Mouse (Mus musculus): ENCODE results near the gene Btk. TPM values are rescaled to one million over a fixed set of nuclear protein-coding genes. Genes with fewer than 3 reads are reported as not detected.
"Not testable (repeated sequence)": the region's sequence is repeated elsewhere in the genome, so short reads cannot be mapped to it uniquely, and the experiment has no call there.

Btk gene
- total RNA-seq, 2 experiments from 2014 or later = 0.87 to 0.91 TPM

GRCm38 (mm10) chrX:134582270-134582669, 1.1 kb downstream of the Btk start:
- no peak for DNase-seq (ENCODE audit: extremely low spot score in 1 of 2, low spot score in 1 of 2)

GRCm38 (mm10) chrX:134580528-134581305, 2.7 kb downstream of the Btk start:
- DNase-seq (ENCODE audit: extremely low spot score in 1 of 2, low spot score in 1 of 2) = no peak

- no peak for DNase-seq (ENCODE audit: extremely low spot score in 1 of 2, low spot score in 1 of 2)
These were observed 5.5 kb downstream of the Btk start for GRCm38 (mm10) chrX:134577896-134578295.

GRCm38 (mm10) chrX:134566536-134567222, 16.7 kb downstream of the Btk start:
- DNase-seq (ENCODE audit: extremely low spot score in 1 of 2, low spot score in 1 of 2) = no peak

GRCm38 (mm10) chrX:134564326-134564725, 19.0 kb downstream of the Btk start:
- no peak for DNase-seq (ENCODE audit: extremely low spot score in 1 of 2, low spot score in 1 of 2)

- DNase-seq (ENCODE audit: extremely low spot score in 1 of 2, low spot score in 1 of 2) = no peak
These were observed 28.9 kb downstream of the Btk start for GRCm38 (mm10) chrX:134554425-134554824.

GRCm38 (mm10) chrX:134553326-134553725, 30.0 kb downstream of the Btk start:
- DNase-seq (ENCODE audit: extremely low spot score in 1 of 2, low spot score in 1 of 2) = no peak

- DNase-seq (ENCODE audit: extremely low spot score in 1 of 2, low spot score in 1 of 2) = peak in 1 of 2 experiments; percentile 33
These were observed 32.5 kb downstream of the Btk start for GRCm38 (mm10) chrX:134550903-134551302.

- DNase-seq (ENCODE audit: extremely low spot score in 1 of 2, low spot score in 1 of 2) = no peak
These were observed 36.0 kb downstream of the Btk start for GRCm38 (mm10) chrX:134547330-134547729.

GRCm38 (mm10) chrX:134541955-134542308, 41.4 kb downstream of the Btk start:
- no peak for DNase-seq (ENCODE audit: extremely low spot score in 1 of 2, low spot score in 1 of 2)

GRCm38 (mm10) chrX:134541145-134541954, 42.0 kb downstream of the Btk start, which contains the start of gene Timm8a1:
Gene Timm8a1, minus strand, starts transcription at chrX:134541865.
- peak; percentile 14 to 18 for DNase-seq (ENCODE audit: extremely low spot score in 1 of 2, low spot score in 1 of 2)

- DNase-seq (ENCODE audit: extremely low spot score in 1 of 2, low spot score in 1 of 2) = no peak
These were observed 42.8 kb downstream of the Btk start for GRCm38 (mm10) chrX:134540414-134541135.

GRCm38 (mm10) chrX:134539795-134540194, 43.6 kb downstream of the Btk start:
- not testable (repeated sequence) for DNase-seq (ENCODE audit: extremely low spot score in 1 of 2, low spot score in 1 of 2)

GRCm38 (mm10) chrX:134533346-134533745, 50.0 kb downstream of the Btk start:
- no peak for DNase-seq (ENCODE audit: extremely low spot score in 1 of 2, low spot score in 1 of 2)

- DNase-seq (ENCODE audit: extremely low spot score in 1 of 2, low spot score in 1 of 2) = no peak
These were observed 58.1 kb downstream of the Btk start for GRCm38 (mm10) chrX:134525260-134525659.

GRCm38 (mm10) chrX:134523772-134524171, 59.6 kb downstream of the Btk start:
- DNase-seq (ENCODE audit: extremely low spot score in 1 of 2, low spot score in 1 of 2) = no peak

- no peak for DNase-seq (ENCODE audit: extremely low spot score in 1 of 2, low spot score in 1 of 2)
These were observed 73.9 kb downstream of the Btk start for GRCm38 (mm10) chrX:134509473-134509872.

GRCm38 (mm10) chrX:134507977-134508376, 75.4 kb downstream of the Btk start:
- DNase-seq (ENCODE audit: extremely low spot score in 1 of 2, low spot score in 1 of 2) = no peak

GRCm38 (mm10) chrX:134500651-134501050, 82.7 kb downstream of the Btk start:
- DNase-seq (ENCODE audit: extremely low spot score in 1 of 2, low spot score in 1 of 2) = no peak
